Mouse (Mus musculus) layer of hippocampus, postnatal 10 days (tissue): Measurements from ENCODE around the gene Riok1. TPM values are rescaled to one million over a fixed set of nuclear protein-coding genes. Genes with fewer than 3 reads are reported as not detected.

Source experiments
- microRNA-seq, 2 experiments: library from miRNA; unstranded; fragments of <30 nt; microRNA quantifications; one replicate each; pipeline ENCODE4 v1.2.0; 2021
- total RNA-seq, 2 experiments: library from RNA; stranded (reverse); gene quantifications; 2 replicates each; pipeline ENCODE4 v1.2.3; 2021

Gene Riok1
- total RNA-seq, 2 experiments from 2014 or later = 28.4 to 28.5 TPM

Small RNA genes lying within 50 kb of the gene (microRNA-seq; reads per million reads assigned to microRNA genes)
- 0 reads per million in 2 experiments for gene Gm27387

Other genes with a start within 250 kb of the Riok1 start
- gene Ssr1, start 42.8 kb upstream of the Riok1 start, total RNA-seq = 10 to 100 TPM; 81.6 to 91.7 TPM
- 1 to 10 TPM; 2.0 to 3.1 TPM for gene Cage1, start 74 bp downstream of the Riok1 start, total RNA-seq
- gene Dsp, start 114.3 kb downstream of the Riok1 start, total RNA-seq = 1 to 10 TPM; 3.9 to 5.0 TPM
- gene Snrnp48, start 167.9 kb downstream of the Riok1 start, total RNA-seq = 10 to 100 TPM; 23.5 to 25.8 TPM